Mouse (Mus musculus): ENCODE data around the gene Mlf2.

Mlf2 gene

DNA sequence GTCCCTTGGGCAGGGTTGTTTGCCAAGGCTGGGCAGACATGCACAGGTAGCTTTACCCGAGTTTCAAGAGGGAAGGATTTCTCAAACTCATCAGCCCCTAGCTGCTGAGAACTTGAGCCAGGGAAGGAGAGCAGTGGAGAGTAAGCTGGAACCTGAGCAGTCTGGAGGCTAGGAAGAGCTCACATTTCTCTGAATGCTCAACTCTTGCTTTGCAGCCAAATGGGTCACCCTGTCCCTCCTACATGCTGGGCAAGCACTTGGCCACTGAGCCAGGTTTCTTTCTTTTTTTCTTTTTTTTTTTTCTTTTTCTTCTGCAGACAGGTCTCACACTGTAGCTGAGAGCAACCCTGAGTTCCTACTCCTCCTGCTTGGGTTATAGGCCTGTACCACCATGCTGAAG is 5.5 kb downstream of the Mlf2 start:
- peak; percentile 39 to 64 for DNase-seq

GRCm38 (mm10) chr6:124937493-124937892 is 6.3 kb downstream of the Mlf2 start:
- DNase-seq: no peak

DNA sequence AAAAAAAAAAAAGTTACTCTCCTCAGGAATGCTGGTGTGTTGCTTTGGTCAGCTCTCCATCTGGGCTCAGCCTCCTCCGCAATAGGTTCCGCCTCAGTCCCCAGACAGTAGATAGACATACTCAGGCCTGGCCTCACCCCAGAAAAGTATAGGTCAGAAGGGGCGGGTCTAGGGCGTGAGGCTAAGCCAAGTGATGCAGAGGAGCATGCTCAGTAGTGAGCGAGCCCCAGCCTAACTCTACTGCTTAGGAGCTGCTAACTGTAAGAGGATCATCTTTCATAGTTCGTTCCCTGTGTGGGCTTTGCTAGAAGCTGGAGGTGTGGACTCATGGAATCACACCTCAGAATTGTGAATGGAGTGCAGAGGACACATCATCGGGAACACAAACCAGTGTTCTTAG is 7.4 kb downstream of the Mlf2 start:
- no peak for DNase-seq

GRCm38 (mm10) chr6:124941679-124942078 is 10.5 kb downstream of the Mlf2 start:
- no peak for DNase-seq

GRCm38 (mm10) chr6:124943526-124943925 is 12.3 kb downstream of the Mlf2 start:
- peak; percentile 31 to 46 for DNase-seq

DNA sequence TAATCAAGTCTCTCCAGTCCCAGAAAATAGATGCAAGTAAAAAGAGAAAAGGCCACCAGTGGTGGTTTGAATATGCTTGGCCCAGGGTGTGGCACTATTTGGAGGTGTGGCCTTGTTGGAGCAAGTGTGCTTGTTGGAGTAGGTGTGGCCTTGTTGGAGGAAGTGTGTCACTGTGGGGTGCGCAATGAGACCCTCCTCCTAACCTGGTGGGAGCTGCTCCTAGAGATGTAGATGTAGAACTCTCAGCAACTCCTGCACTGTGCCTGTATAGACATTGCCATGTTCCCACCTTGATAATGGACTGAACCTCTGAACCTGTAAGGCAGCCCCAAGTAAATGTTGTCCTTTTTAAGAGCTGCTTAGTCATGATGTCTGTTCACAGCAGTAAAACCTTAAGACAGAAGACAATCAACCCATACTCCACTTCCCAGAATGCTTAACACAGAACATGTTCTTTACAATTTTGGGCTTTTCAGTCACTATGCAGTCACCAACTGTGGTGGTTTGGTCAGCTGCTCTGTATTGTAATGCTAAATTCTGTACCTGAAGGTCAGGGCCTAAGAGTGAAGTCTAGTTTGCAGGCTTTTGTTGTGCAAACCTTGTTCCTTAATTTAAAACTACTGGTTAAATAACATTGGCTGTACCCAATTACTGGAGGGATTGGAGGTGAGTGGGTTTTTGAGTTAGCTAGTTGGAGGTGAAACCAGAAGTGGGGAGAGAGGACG is 23.0 kb downstream of the Mlf2 start:
- no peak for DNase-seq

GRCm38 (mm10) chr6:124955212-124955611 is 24.0 kb downstream of the Mlf2 start:
- no peak for DNase-seq

DNA sequence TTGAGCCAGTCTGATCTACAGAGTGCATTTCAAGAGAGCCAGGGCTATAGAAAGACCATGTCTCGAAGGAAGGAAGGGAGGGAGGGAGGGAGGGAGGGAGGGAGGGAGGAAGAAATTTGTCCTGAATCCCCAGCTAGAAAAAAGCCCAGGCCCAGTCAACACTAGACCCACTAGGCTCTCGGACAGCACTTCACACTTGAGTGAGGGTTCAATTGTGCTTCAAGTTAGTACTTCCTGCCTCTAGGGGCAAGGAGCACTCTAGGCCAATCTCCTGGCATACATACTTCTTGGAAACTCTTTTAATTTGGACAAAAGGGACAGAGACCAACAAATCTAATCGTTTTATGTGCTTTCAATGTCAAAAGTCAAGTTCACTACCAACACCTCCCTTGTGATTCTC is 26.9 kb downstream of the Mlf2 start:
- no peak for DNase-seq

DNA sequence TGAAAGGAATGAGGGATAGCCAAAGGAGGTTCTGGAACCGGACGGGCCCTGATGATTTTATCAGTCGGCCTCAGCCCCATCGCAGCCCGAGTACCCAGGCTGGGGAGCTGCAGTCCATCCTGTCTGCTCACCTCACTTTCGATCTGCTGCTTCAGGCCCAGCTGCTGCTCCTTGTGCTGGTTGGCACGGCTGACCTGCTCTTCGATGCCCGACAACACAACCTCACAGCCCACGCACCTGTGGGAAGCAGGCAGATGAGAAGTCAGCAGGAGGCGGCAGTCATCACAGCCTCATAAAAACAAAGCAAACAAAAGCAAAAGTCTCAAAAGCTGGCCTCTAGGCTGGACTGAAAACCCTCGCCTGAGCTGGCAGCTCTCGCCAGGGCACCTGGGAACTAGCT is 28.8 kb downstream of the Mlf2 start:
- DNase-seq: no peak

- no peak for DNase-seq
These were observed 29.8 kb downstream of the Mlf2 start for GRCm38 (mm10) chr6:124961021-124961420.

- no peak for DNase-seq
These were observed 33.5 kb downstream of the Mlf2 start for GRCm38 (mm10) chr6:124964638-124965037.

GRCm38 (mm10) chr6:124965088-124965719 is 34.0 kb downstream of the Mlf2 start, which contains the start of gene Cops7a:
Gene Cops7a, minus strand, starts transcription at chr6:124965538.
- DNase-seq: peak; percentile 97

GRCm38 (mm10) chr6:124965747-124966146 is 34.6 kb downstream of the Mlf2 start:
- DNase-seq: no peak

DNA sequence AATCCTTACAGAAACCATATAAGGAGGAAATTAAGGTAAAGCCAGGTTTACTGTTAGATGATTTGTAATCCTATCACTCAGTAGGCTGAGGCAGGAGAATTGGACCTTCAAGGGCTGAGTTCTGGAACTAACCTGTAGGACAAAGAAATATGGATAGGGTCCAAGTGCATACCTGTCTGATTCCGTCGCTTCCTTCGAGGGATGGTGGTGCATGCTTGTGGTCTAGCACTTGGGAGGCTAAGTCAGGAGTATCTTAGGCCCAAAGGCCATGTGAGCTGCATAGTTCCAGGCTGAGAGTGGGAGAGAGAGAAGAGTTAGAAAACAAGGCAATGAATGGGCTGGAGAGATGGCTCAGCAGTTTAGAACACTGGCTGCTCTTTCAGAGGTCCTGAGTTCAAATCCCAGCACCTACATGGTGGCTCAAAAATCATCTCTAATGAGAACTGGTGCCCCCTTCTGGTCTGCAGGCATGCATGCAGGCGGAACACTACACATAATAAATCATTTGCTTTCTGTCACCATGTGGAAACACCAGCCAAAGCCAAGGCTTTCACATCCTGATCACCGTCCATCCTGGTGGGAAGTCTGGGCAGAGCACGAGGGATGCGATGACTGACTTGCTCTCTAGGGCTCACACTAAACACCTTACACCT is 35.4 kb downstream of the Mlf2 start:
- DNase-seq: no peak

- DNase-seq: peak; percentile 49 to 61
These were observed 36.6 kb downstream of the Mlf2 start for GRCm38 (mm10) chr6:124967766-124968165.
